Mouse (Mus musculus): ENCODE results near the gene Olfr979.
"Not testable (repeated sequence)": the region's sequence is repeated elsewhere in the genome, so short reads cannot be mapped to it uniquely, and the experiment has no call there.

Olfr979 gene

DNA sequence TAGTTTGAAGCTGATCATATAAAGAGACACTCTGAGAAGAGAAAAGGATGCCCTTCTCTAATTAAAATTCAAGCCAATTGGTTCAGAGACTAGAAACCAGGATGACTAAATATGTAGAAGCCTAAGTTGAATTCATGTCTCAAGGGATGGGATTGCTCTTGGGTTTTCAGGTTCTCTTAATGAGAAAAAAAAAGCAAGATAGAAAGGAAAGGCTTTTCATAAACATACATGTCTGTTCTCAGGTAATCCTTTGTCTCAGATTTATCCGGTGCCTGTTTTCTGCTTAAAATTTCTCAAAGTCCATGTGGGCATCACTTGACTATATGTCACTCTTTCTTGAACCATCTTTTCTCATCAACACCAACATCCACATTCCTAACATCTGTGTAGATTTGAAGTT is at the start of gene Olfr979:
Gene Olfr979 (minus strand): TSS at position 101 of the 400 bp plus-strand sequence.
- no peak for DNase-seq (ENCODE audit: low read depth, low spot score)

- DNase-seq (ENCODE audit: low read depth, low spot score) = no peak
Measured at GRCm38 (mm10) chr9:40050138-40050537, 46.9 kb upstream of the Olfr979 start.

GRCm38 (mm10) chr9:40021164-40021563 is 17.9 kb upstream of the Olfr979 start, which contains the start of gene Olfr981:
Olfr981 (plus strand) TSS chr9:40021464.
- DNase-seq (ENCODE audit: low read depth, low spot score) = no peak

DNA sequence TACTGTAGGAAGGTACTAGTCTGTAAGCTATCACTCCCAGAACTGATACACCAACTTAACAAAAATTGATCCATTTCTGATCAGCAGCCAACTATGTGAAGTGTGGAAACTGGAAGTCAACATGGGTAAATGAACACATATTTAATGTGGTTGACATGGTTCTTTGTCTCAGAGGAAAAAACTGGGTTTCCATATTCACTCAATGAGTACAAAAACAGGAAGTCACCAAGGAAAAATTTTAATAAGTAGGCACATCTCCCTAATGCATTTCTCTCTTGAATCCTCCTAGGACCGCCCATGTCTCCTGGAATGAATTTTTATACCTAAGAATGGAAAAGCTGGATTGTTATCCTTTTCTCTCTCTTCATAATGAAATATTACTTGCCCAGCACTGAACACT is 6.2 kb upstream of the Olfr979 start, which contains the start of gene Olfr980:
Gene Olfr980 (minus strand): TSS at position 101 of the 400 bp plus-strand sequence.
- DNase-seq (ENCODE audit: low read depth, low spot score) = no peak

- no peak for DNase-seq (ENCODE audit: low read depth, low spot score)
Measured at GRCm38 (mm10) chr9:39991813-39992212, 11.5 kb downstream of the Olfr979 start, which contains the start of gene Olfr978. Olfr978 (plus strand) TSS chr9:39992113.

DNA sequence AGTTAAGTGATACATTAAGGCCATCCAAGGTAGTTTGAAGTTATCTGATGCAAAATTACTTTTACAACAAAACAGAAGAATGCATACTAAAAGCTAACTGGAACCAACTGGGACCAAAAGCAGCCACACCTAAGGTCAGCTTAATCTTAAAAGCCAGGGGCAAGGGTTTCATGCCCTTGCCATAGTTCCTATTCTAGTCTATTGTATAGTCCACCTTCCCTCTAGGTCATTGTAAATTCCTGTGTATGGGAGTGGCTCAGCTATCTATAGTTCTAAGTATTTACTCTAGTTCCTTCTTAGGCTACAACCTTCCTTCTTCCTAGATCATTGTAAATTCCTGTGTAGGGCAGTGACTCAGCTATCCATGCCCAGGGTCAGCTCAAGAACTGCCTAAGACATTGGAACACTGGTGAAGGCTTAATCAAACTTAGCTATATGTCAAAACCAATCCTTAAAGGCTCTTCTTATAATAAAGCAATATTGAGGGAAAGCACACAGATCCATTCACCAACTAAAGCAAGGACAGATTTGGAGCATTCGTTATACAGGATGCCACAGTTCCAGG is 26.6 kb downstream of the Olfr979 start:
- DNase-seq (ENCODE audit: low read depth, low spot score) = not testable (repeated sequence)

- not testable (repeated sequence) for DNase-seq (ENCODE audit: low read depth, low spot score)
Measured at GRCm38 (mm10) chr9:39961033-39961432, 42.2 kb downstream of the Olfr979 start, which contains the start of gene Olfr976. Olfr976 (minus strand) TSS chr9:39961133.

GRCm38 (mm10) chr9:39951946-39952345 is 51.3 kb downstream of the Olfr979 start, which contains the start of gene Olfr975:
Olfr975 (minus strand) TSS chr9:39952046.
- no peak for DNase-seq (ENCODE audit: low read depth, low spot score)

All from 3T3-L1 (cell line).